Mouse (Mus musculus): ENCODE measurements around the gene Sept6. TPM values are rescaled to one million over a fixed set of nuclear protein-coding genes. Genes with fewer than 3 reads are reported as not detected.
A peak's percentile ranks its signal among the peaks of the same experiment; 100 is the strongest.
"Not testable (repeated sequence)": the region's sequence is repeated elsewhere in the genome, so short reads cannot be mapped to it uniquely, and the experiment has no call there.

The Sept6 gene
- total and polyA plus RNA-seq, 3 experiments, result 10.7 to 52.4 (median 16.0) TPM

DNA sequence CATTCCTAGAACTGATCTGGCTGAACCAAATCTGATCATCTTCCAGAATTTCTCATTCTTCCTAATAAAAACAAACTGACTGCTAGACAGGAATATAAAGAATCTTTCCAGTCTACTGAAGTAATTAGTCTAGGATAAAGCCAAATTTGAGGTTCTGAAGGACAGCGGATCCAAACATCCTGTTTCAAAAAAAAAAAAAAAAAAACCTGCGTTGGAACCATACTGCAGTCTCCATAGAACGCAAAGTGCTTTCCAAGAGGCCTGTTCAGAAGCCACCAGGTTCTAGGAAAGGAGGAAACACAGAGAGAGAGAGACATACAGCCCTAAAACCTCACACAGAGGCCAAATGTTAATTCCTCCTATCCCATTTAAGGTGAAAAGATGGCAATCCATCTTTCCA, 89.9 kb downstream of the Sept6 start:
- no peak for DNase-seq (ENCODE audit: low spot score)
- no peak for TF ChIP-seq GATA1 (IDR thresholded peaks at IDR 0.05; ENCODE audit: borderline replicate concordance, low read length)
- no peak for TF ChIP-seq POLR2AphosphoS5 (IDR thresholded peaks at IDR 0.05; ENCODE audit: insufficient replicate concordance, low read depth, low read length)
- no peak for TF ChIP-seq GATA2 (IDR thresholded peaks at IDR 0.05; ENCODE audit: borderline replicate concordance, low read depth, low read length)
- TF ChIP-seq TAL1 (conservative IDR thresholded peaks at IDR 0.05; ENCODE audit: low read depth, low read length), result no peak
- TF ChIP-seq CTCF (IDR thresholded peaks at IDR 0.05; ENCODE audit: low read depth, low read length), result no peak
- peaks cover 6% of the 10 kb centered on the region for H3K36me3 ChIP-seq (replicated peaks)
- no peaks in the 10 kb centered on the region for H3K9me3 ChIP-seq (replicated peaks)
- H3K4me3 ChIP-seq (ENCODE audit: low read depth, low read length), result peak overlapping the region; percentile 76; the same call in 1 of the 2 replicates
- H3K27me3 ChIP-seq (ENCODE audit: insufficient read depth, low read length), result no peaks in the 10 kb centered on the region
- no peak for ATAC-seq (ENCODE audit: extremely low read depth, insufficient number of reproducible peaks, low FRiP score, poor library complexity, severe bottlenecking)
- peaks cover 9% of the 10 kb centered on the region for H3K4me1 ChIP-seq (ENCODE audit: insufficient read depth, low read depth, low read length)

DNA sequence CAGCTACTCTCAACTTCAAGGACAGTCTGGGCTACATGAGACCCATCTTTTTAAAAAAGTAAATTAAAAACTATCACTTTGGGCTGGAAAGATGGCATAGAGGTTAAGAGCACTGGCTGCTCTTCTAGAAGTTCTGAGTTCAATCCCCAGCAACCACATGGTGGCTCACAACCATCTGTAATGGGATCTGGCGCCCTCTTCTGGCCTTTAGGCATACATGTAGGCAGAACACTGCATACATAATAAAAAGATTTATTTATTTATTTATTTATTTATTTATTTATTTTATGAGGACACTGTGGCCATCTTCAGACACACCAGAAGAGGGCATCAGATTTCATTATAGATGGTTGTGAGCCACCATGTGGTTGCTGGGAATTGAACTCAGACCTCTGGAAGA, 92.7 kb downstream of the Sept6 start:
- not testable (repeated sequence) for H3K27me3 ChIP-seq (ENCODE audit: insufficient read depth, low read length); H3K9me3 ChIP-seq (replicated peaks); H3K36me3 ChIP-seq (replicated peaks); H3K4me1 ChIP-seq (ENCODE audit: insufficient read depth, low read depth, low read length); ATAC-seq (ENCODE audit: extremely low read depth, insufficient number of reproducible peaks, low FRiP score, poor library complexity, severe bottlenecking); DNase-seq (ENCODE audit: low spot score); H3K4me3 ChIP-seq (ENCODE audit: low read depth, low read length)

DNA sequence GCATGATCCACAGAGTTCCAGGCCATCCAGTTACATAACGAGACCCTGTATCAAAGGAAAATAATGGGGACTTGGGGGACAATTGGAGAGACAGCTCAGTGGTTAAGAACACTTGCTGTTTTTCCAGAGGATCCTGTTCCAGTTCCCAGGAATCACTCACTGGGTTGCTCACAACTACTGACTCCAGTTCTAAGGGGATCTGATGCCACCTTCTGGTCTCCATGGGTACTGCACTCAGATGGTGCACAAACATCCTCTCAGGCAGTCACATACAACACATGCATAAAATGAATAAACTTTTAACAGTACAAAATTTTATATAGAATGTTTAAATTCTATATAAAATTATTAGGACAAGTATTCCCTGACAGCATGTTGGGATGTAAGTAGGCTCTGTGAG, 106.9 kb downstream of the Sept6 start:
- no peaks in the 10 kb centered on the region for H3K27me3 ChIP-seq (ENCODE audit: insufficient read depth, low read length)
- H3K36me3 ChIP-seq (replicated peaks), result peaks cover 42% of the 10 kb centered on the region
- DNase-seq (ENCODE audit: low spot score) (no peak), ATAC-seq (ENCODE audit: extremely low read depth, insufficient number of reproducible peaks, low FRiP score, poor library complexity, severe bottlenecking) (no peak)
- TF ChIP-seq POLR2AphosphoS5 (IDR thresholded peaks at IDR 0.05; ENCODE audit: insufficient replicate concordance, low read depth, low read length), result no peak
- TF ChIP-seq TAL1 (conservative IDR thresholded peaks at IDR 0.05; ENCODE audit: low read depth, low read length), result no peak
- no peak for TF ChIP-seq GATA1 (IDR thresholded peaks at IDR 0.05; ENCODE audit: borderline replicate concordance, low read length)
- no peaks in the 10 kb centered on the region for H3K4me1 ChIP-seq (ENCODE audit: insufficient read depth, low read depth, low read length)
- no peaks in the 10 kb centered on the region for H3K9me3 ChIP-seq (replicated peaks)
- H3K4me3 ChIP-seq (ENCODE audit: low read depth, low read length), result no peak overlapping the region

DNA sequence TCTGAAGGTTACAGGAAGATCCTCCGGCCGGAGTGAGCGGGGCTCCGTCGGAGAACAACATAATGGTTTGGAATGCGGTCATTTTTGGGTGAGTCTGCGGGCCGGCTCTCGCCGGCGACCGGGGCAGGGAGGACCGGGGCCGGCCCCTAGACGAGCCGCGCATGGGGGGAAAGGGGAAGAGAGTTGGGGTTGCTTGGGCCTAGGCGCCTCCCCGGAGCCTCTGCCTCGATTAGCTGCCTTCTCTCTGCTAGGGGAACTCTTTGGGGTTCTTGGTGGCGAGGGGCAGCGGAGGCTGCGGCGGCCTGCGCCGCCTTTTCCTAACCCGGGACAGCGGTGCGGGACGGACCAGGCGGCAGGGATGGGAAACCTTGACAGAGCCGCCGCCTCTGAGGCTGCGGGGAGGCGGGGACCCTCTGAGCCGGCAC, 116.9 kb downstream of the Sept6 start:
- ATAC-seq (ENCODE audit: extremely low read depth, insufficient number of reproducible peaks, low FRiP score, poor library complexity, severe bottlenecking) (no peak), DNase-seq (ENCODE audit: low spot score) (peak; percentile 6)
- Histone ChIP-seq H3K9me3 (replicated peaks) (no peaks in the 10 kb centered on the region), H3K36me3 (replicated peaks) (peaks cover 20% of the 10 kb centered on the region), H3K4me1 (ENCODE audit: insufficient read depth, low read depth, low read length) (peaks cover 8% of the 10 kb centered on the region; the same call in 1 of the 2 replicates), H3K4me3 (ENCODE audit: low read depth, low read length) (peak overlapping the region; percentile 77), H3K27me3 (ENCODE audit: insufficient read depth, low read length) (no peaks in the 10 kb centered on the region)
- TF ChIP-seq GATA1 (IDR thresholded peaks at IDR 0.05; ENCODE audit: borderline replicate concordance, low read length) (no peak), GATA2 (IDR thresholded peaks at IDR 0.05; ENCODE audit: borderline replicate concordance, low read depth, low read length) (no peak), TAL1 (conservative IDR thresholded peaks at IDR 0.05; ENCODE audit: low read depth, low read length) (no peak), CTCF (IDR thresholded peaks at IDR 0.05; ENCODE audit: low read depth, low read length) (no peak), POLR2AphosphoS5 (IDR thresholded peaks at IDR 0.05; ENCODE audit: insufficient replicate concordance, low read depth, low read length) (no peak)

DNA sequence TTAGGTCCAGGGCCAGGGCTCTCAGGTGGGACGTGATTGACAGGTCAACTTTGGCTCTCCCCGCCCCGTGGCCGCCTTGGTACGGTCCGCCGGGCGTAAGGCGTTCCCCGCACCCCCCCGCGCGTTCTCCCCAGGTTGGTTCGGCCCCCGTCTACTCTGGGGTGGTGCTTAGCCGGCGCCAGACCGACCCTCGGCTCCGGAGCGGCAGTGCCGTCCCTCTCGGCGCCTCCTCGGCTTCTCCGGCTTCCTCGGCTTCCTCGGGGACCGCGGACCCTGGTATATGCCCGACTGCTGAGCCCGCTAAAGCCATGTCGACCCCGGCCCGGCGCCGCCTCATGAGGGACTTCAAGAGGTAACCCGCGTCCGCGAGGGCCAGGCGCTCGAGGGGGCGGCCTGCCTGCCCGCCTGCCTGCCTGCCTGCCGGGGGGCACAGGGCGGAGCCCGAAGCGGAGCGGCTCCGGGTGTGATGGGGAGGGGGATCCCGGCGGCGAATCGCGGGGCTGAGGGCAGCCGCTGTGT, 117.4 kb downstream of the Sept6 start:
- Histone ChIP-seq H3K9me3 (replicated peaks) (no peaks in the 10 kb centered on the region), H3K4me3 (ENCODE audit: low read depth, low read length) (peak overlapping the region; percentile 77)
- ATAC-seq (ENCODE audit: extremely low read depth, insufficient number of reproducible peaks, low FRiP score, poor library complexity, severe bottlenecking), result peak; percentile 45

DNA sequence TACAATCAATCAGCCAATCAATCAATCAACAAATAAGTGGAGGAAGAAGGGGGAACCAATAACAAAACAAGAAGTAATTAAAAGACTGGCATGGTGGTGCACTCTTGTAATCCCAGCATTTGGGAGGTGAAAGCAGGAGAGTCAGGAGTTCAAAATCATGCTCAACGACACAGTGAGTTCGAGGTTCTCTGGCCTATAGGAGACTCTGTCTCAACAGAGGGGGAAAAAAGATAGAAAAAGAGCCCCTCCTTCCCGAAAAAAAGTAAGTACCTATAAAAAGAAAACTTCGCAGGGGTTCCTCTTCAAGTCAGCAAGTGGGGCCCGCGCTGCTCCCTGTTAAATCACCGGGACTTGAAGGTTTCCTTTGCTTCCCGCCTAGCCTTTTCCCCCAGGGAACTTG, 117.8 kb downstream of the Sept6 start, which contains the start of the genes Ube2a and C330007P06Rik:
Ube2a (plus strand) TSS at position 136 of the 400 bp plus-strand sequence.
C330007P06Rik (minus strand) TSS at position 347 of the 400 bp plus-strand sequence.
- Histone ChIP-seq H3K4me3 (ENCODE audit: low read depth, low read length) (peak within 1 kb of the TSS; percentile 77), H3K36me3 (replicated peaks) (peaks cover 13% of the 10 kb centered on the region), H3K9me3 (replicated peaks) (no peaks in the 10 kb centered on the region), H3K27me3 (ENCODE audit: insufficient read depth, low read length) (no peaks in the 10 kb centered on the region), H3K4me1 (ENCODE audit: insufficient read depth, low read depth, low read length) (peaks cover 8% of the 10 kb centered on the region; the same call in 1 of the 2 replicates)
- TF ChIP-seq TAL1 (conservative IDR thresholded peaks at IDR 0.05; ENCODE audit: low read depth, low read length), result no peak
- no peak for TF ChIP-seq CTCF (IDR thresholded peaks at IDR 0.05; ENCODE audit: low read depth, low read length)
- TF ChIP-seq GATA2 (IDR thresholded peaks at IDR 0.05; ENCODE audit: borderline replicate concordance, low read depth, low read length), result no peak
- no peak for TF ChIP-seq GATA1 (IDR thresholded peaks at IDR 0.05; ENCODE audit: borderline replicate concordance, low read length)
- no peak for TF ChIP-seq POLR2AphosphoS5 (IDR thresholded peaks at IDR 0.05; ENCODE audit: insufficient replicate concordance, low read depth, low read length)
- DNase-seq (ENCODE audit: low spot score) (no peak), ATAC-seq (ENCODE audit: extremely low read depth, insufficient number of reproducible peaks, low FRiP score, poor library complexity, severe bottlenecking) (peak; percentile 28)

More for the DNA sequence above, 117.4 kb downstream of the Sept6 start:
- H3K4me1 ChIP-seq (ENCODE audit: insufficient read depth, low read depth, low read length), result peaks cover 8% of the 10 kb centered on the region; the same call in 1 of the 2 replicates
- H3K36me3 ChIP-seq (replicated peaks), result peaks cover 16% of the 10 kb centered on the region
- TF ChIP-seq TAL1 (conservative IDR thresholded peaks at IDR 0.05; ENCODE audit: low read depth, low read length), result no peak
- TF ChIP-seq POLR2AphosphoS5 (IDR thresholded peaks at IDR 0.05; ENCODE audit: insufficient replicate concordance, low read depth, low read length), result no peak
- TF ChIP-seq GATA2 (IDR thresholded peaks at IDR 0.05; ENCODE audit: borderline replicate concordance, low read depth, low read length), result no peak
- TF ChIP-seq GATA1 (IDR thresholded peaks at IDR 0.05; ENCODE audit: borderline replicate concordance, low read length), result no peak
- no peaks in the 10 kb centered on the region for H3K27me3 ChIP-seq (ENCODE audit: insufficient read depth, low read length)
- peak; percentile 64 for DNase-seq (ENCODE audit: low spot score)
